Mouse (Mus musculus): Measurements from ENCODE around the gene Acbd6. TPM values are rescaled to one million over a fixed set of nuclear protein-coding genes. Genes with fewer than 3 reads are reported as not detected.
A peak's percentile ranks its signal among the peaks of the same experiment; 100 is the strongest.

Acbd6 gene
- polyA plus RNA-seq, 1 experiment from 2014 or later: 48.2 TPM

DNA sequence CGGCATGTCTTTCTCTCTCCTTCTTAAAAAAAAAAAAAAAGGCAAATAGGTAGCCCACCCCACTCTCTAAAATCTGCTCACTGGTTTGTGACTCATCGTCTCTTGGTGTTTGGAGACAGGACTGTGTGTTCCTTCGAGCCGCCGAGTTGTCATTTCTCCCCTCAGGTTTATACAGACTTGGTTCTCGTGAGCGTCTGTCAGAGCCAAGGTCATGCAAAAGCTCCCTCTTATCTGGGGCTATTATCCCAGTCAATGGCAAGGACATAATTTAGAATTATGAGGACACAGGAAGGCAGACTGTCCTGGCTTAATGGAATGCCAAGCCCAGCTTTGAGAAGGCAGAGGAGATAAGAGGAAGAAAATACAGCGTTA, 30.1 kb upstream of the Acbd6 start:
- ATAC-seq: peak; percentile 58
- 17% methylated on average over 8 of the region's 8 CpGs for WGBS

DNA sequence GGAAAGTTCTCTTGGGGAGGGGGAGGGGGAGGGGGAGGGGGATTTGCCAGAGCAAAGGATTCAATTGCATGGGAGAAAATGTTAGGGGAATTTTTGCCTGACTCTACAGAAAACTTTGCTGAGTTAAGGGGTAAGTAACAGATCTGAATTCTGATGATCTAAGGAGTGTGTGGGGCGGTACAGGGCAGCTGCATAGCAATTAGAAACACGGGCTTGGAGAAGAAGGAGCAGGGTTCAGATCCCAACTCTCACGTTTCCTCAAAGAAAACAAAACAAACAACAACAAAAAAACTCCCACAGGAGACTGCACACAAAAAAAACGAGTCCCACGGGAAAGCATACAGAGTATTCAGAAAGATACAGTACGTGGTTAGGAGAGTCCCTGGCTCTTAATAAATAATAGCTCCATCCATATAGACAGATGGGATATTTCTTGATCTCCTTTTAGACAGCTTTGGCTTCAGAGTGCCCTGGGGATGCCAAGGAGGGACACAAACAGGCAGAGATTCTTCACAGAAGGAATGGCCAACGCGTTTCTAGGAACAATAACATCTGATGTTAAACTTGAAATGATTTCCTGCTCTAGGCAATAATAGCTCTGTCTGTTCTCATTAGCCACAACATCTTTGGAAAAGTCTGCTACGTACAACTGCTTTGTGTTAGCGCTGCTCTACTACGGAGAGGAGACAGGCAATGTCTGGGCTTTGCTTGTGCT, 29.4 kb upstream of the Acbd6 start:
- H3K36me3 ChIP-seq (ENCODE audit: control insufficient read depth, insufficient read depth, low read length): no peaks in the 10 kb centered on the region
- H3K4me2 ChIP-seq (ENCODE audit: low read depth, low read length): no peak overlapping the region
- H3K4me1 ChIP-seq (ENCODE audit: control insufficient read depth, insufficient read depth, low read length): peaks cover 6% of the 10 kb centered on the region
- H3K9me3 ChIP-seq (ENCODE audit: control insufficient read depth, low read length): no peaks in the 10 kb centered on the region
- no peak overlapping the region for H3K27ac ChIP-seq (ENCODE audit: low read length)
- 35% methylated on average over 11 of the region's 11 CpGs for WGBS
- no peaks in the 10 kb centered on the region for H3K27me3 ChIP-seq (replicated peaks; ENCODE audit: control insufficient read depth, insufficient read depth, low read length)
- no peak overlapping the region for H3K9ac ChIP-seq (ENCODE audit: low read depth, low read length)
- no peak overlapping the region for H3K4me3 ChIP-seq (ENCODE audit: low read length)
- 0 out of 2 replicates have a peak, but pooled peaks have one; percentile 24 for ATAC-seq

More for the DNA sequence above, 30.1 kb upstream of the Acbd6 start:
- Histone ChIP-seq H3K4me2 (ENCODE audit: low read depth, low read length) (no peak overlapping the region), H3K27me3 (replicated peaks; ENCODE audit: control insufficient read depth, insufficient read depth, low read length) (no peaks in the 10 kb centered on the region), H3K36me3 (ENCODE audit: control insufficient read depth, insufficient read depth, low read length) (no peaks in the 10 kb centered on the region), H3K9ac (ENCODE audit: low read depth, low read length) (no peak overlapping the region), H3K27ac (ENCODE audit: low read length) (no peak overlapping the region), H3K9me3 (ENCODE audit: control insufficient read depth, low read length) (no peaks in the 10 kb centered on the region), H3K4me3 (ENCODE audit: low read length) (no peak overlapping the region), H3K4me1 (ENCODE audit: control insufficient read depth, insufficient read depth, low read length) (peaks cover 6% of the 10 kb centered on the region)

GRCm38 (mm10) chr1:155529120-155529963, 28.6 kb upstream of the Acbd6 start:
- Histone ChIP-seq H3K4me1 (ENCODE audit: control insufficient read depth, insufficient read depth, low read length) (peaks cover 6% of the 10 kb centered on the region), H3K9ac (ENCODE audit: low read depth, low read length) (no peak overlapping the region), H3K9me3 (ENCODE audit: control insufficient read depth, low read length) (no peaks in the 10 kb centered on the region), H3K27ac (ENCODE audit: low read length) (no peak overlapping the region), H3K36me3 (ENCODE audit: control insufficient read depth, insufficient read depth, low read length) (no peaks in the 10 kb centered on the region), H3K27me3 (replicated peaks; ENCODE audit: control insufficient read depth, insufficient read depth, low read length) (no peaks in the 10 kb centered on the region), H3K4me2 (ENCODE audit: low read depth, low read length) (no peak overlapping the region), H3K4me3 (ENCODE audit: low read length) (no peak overlapping the region)
- 66% methylated on average over 19 of the region's 19 CpGs for WGBS
- peak; percentile 22; the same call in 1 of the 2 replicates for ATAC-seq

DNA sequence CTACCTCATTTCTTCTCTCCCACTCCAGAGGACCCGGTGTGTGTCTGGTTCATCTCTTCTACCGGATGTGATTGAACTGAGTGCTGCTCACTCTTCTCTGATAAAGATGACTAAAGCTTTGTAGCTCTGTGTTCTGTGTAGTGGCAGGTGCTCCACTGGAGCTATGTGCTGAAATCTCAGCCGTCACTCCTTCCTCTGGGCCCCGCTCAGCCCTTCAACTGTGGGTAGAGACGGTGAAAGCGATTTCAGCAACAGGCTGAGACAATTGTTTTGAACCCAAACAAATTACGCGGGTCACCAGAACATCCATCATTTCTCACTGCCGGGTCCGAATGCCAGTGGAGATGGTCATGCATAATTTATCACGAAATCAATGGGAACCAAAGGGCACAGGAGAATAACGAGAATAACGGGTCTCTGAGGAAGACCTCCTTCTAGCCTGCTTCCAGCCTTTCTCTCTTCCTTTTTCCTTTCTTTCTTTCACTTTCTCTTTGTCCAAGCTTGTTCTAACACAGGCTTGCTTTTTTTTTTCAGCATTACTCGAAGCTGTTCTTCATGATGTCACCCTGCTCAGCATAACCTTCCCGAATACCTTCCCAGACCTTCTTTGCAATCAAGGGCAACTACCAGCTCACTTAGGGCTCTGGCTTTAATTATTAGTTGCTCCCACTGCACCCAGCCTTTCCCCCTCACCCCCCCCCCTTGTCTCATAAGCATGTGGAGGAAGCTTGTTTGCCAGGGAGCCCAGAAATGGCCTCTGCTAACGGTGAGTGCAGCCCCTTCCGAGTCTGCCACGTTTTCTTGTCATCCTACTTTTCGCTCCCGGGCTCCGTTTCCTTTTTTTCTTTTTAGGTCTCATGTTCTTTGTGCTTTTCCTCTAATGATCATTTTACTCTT, 27.1 kb upstream of the Acbd6 start:
- no peak overlapping the region for H3K4me2 ChIP-seq (ENCODE audit: low read depth, low read length)
- no peak for ATAC-seq
- H3K36me3 ChIP-seq (ENCODE audit: control insufficient read depth, insufficient read depth, low read length): no peaks in the 10 kb centered on the region
- no peak overlapping the region for H3K9ac ChIP-seq (ENCODE audit: low read depth, low read length)
- H3K4me1 ChIP-seq (ENCODE audit: control insufficient read depth, insufficient read depth, low read length): peaks cover 6% of the 10 kb centered on the region
- no peak overlapping the region for H3K4me3 ChIP-seq (ENCODE audit: low read length)
- WGBS: 66% methylated on average over 21 of the region's 21 CpGs
- H3K27me3 ChIP-seq (replicated peaks; ENCODE audit: control insufficient read depth, insufficient read depth, low read length): no peaks in the 10 kb centered on the region
- no peak overlapping the region for H3K27ac ChIP-seq (ENCODE audit: low read length)
- no peaks in the 10 kb centered on the region for H3K9me3 ChIP-seq (ENCODE audit: control insufficient read depth, low read length)

GRCm38 (mm10) chr1:155532396-155532795, 25.5 kb upstream of the Acbd6 start:
- Histone ChIP-seq H3K4me2 (ENCODE audit: low read depth, low read length) (no peak overlapping the region), H3K9ac (ENCODE audit: low read depth, low read length) (no peak overlapping the region), H3K4me3 (ENCODE audit: low read length) (no peak overlapping the region), H3K27me3 (replicated peaks; ENCODE audit: control insufficient read depth, insufficient read depth, low read length) (no peaks in the 10 kb centered on the region), H3K4me1 (ENCODE audit: control insufficient read depth, insufficient read depth, low read length) (peaks cover 6% of the 10 kb centered on the region), H3K27ac (ENCODE audit: low read length) (no peak overlapping the region), H3K36me3 (ENCODE audit: control insufficient read depth, insufficient read depth, low read length) (no peaks in the 10 kb centered on the region), H3K9me3 (ENCODE audit: control insufficient read depth, low read length) (no peaks in the 10 kb centered on the region)
- 90% methylated on average over 5 of the region's 5 CpGs for WGBS
- no peak for ATAC-seq

GRCm38 (mm10) chr1:155532833-155533688, 24.9 kb upstream of the Acbd6 start:
- no peaks in the 10 kb centered on the region for H3K27me3 ChIP-seq (replicated peaks; ENCODE audit: control insufficient read depth, insufficient read depth, low read length)
- H3K4me2 ChIP-seq (ENCODE audit: low read depth, low read length): no peak overlapping the region
- no peaks in the 10 kb centered on the region for H3K9me3 ChIP-seq (ENCODE audit: control insufficient read depth, low read length)
- 69% methylated on average over 9 of the region's 9 CpGs for WGBS
- no peak overlapping the region for H3K4me3 ChIP-seq (ENCODE audit: low read length)
- peaks cover 2% of the 10 kb centered on the region for H3K4me1 ChIP-seq (ENCODE audit: control insufficient read depth, insufficient read depth, low read length)
- H3K36me3 ChIP-seq (ENCODE audit: control insufficient read depth, insufficient read depth, low read length): no peaks in the 10 kb centered on the region
- no peak overlapping the region for H3K27ac ChIP-seq (ENCODE audit: low read length)
- no peak for ATAC-seq
- no peak overlapping the region for H3K9ac ChIP-seq (ENCODE audit: low read depth, low read length)

DNA sequence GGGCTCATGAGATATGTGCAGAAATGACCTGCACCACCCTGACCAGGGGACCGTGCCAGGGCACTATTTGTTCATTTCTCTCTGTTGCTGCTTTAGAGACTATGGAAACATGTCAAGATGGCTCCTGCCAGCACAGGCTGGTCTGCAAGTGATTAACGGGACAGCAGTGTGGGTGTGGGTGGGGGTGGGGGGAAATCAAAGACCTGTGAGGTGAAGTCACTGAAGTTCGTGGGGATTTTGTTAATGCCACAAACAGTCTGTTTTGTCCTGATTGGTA, 24.3 kb upstream of the Acbd6 start:
- Histone ChIP-seq H3K4me2 (ENCODE audit: low read depth, low read length) (no peak overlapping the region), H3K9me3 (ENCODE audit: control insufficient read depth, low read length) (no peaks in the 10 kb centered on the region), H3K4me1 (ENCODE audit: control insufficient read depth, insufficient read depth, low read length) (no peaks in the 10 kb centered on the region), H3K4me3 (ENCODE audit: low read length) (no peak overlapping the region), H3K9ac (ENCODE audit: low read depth, low read length) (no peak overlapping the region), H3K27ac (ENCODE audit: low read length) (no peak overlapping the region), H3K36me3 (ENCODE audit: control insufficient read depth, insufficient read depth, low read length) (no peaks in the 10 kb centered on the region), H3K27me3 (replicated peaks; ENCODE audit: control insufficient read depth, insufficient read depth, low read length) (no peaks in the 10 kb centered on the region)
- WGBS: 75% methylated on average over 3 of the region's 3 CpGs
- ATAC-seq: no peak

GRCm38 (mm10) chr1:155537005-155537642, 20.8 kb upstream of the Acbd6 start:
- Histone ChIP-seq H3K36me3 (ENCODE audit: control insufficient read depth, insufficient read depth, low read length) (no peaks in the 10 kb centered on the region), H3K27ac (ENCODE audit: low read length) (no peak overlapping the region), H3K27me3 (replicated peaks; ENCODE audit: control insufficient read depth, insufficient read depth, low read length) (no peaks in the 10 kb centered on the region), H3K4me3 (ENCODE audit: low read length) (no peak overlapping the region), H3K4me1 (ENCODE audit: control insufficient read depth, insufficient read depth, low read length) (no peaks in the 10 kb centered on the region), H3K9ac (ENCODE audit: low read depth, low read length) (no peak overlapping the region), H3K9me3 (ENCODE audit: control insufficient read depth, low read length) (no peaks in the 10 kb centered on the region), H3K4me2 (ENCODE audit: low read depth, low read length) (no peak overlapping the region)
- WGBS: 2% methylated on average over 2 of the region's 2 CpGs
- ATAC-seq: no peak

Data from intestine, embryonic 16.5 days (tissue).